Mouse (Mus musculus) thymus, postnatal 10 days (tissue): ENCODE results near the gene Itpa.
"Not testable (repeated sequence)": the region's sequence is repeated elsewhere in the genome, so short reads cannot be mapped to it uniquely, and the experiment has no call there.

Experiments
- DNase-seq, 2 experiments: peaks; one replicate each; pipeline ENCODE4 v3.0.0; 2021; ENCODE audit warnings: low spot score in 2 of 2

The Itpa gene

GRCm38 (mm10) chr2:130667559-130667958 lies at the start of gene Itpa:
Gene Itpa, plus strand, starts transcription at chr2:130667610.
- peak; percentile 81 for DNase-seq

GRCm38 (mm10) chr2:130618972-130619371 lies 48.4 kb upstream of the Itpa start:
- DNase-seq, result no peak

- DNase-seq, result no peak
Measured at GRCm38 (mm10) chr2:130628424-130628823, 39.0 kb upstream of the Itpa start.

GRCm38 (mm10) chr2:130629080-130629838 lies 38.2 kb upstream of the Itpa start:
- DNase-seq, result no peak

GRCm38 (mm10) chr2:130629839-130630203 lies 37.6 kb upstream of the Itpa start, which contains the start of the genes Fastkd5 and Ubox5:
Gene Fastkd5, minus strand, starts transcription at chr2:130630027.
Gene Ubox5, minus strand, starts transcription at chr2:130630038.
- DNase-seq, result peak; percentile 79 to 85

GRCm38 (mm10) chr2:130632416-130632815 lies 35.0 kb upstream of the Itpa start:
- DNase-seq, result no peak

- DNase-seq, result no peak
Measured at GRCm38 (mm10) chr2:130632887-130633675, 34.3 kb upstream of the Itpa start.

- no peak for DNase-seq
Measured at GRCm38 (mm10) chr2:130634006-130634738, 33.2 kb upstream of the Itpa start.

- DNase-seq, result peak; percentile 19 to 31
Measured at GRCm38 (mm10) chr2:130634739-130635411, 32.5 kb upstream of the Itpa start.

- DNase-seq, result peak; percentile 73 to 80
Measured at GRCm38 (mm10) chr2:130635847-130636246, 31.6 kb upstream of the Itpa start.

GRCm38 (mm10) chr2:130638101-130638611 lies 29.3 kb upstream of the Itpa start:
- no peak for DNase-seq

GRCm38 (mm10) chr2:130639276-130639675 lies 28.1 kb upstream of the Itpa start:
- DNase-seq, result no peak

- no peak for DNase-seq
Measured at GRCm38 (mm10) chr2:130641351-130642025, 25.9 kb upstream of the Itpa start.

GRCm38 (mm10) chr2:130642197-130642660 lies 25.2 kb upstream of the Itpa start:
- DNase-seq, result peak; percentile 15 to 31

- peak; percentile 85 to 89 for DNase-seq
Measured at GRCm38 (mm10) chr2:130642684-130643369, 24.6 kb upstream of the Itpa start, which contains the start of gene Lzts3. Gene Lzts3, minus strand, starts transcription at chr2:130642803.

GRCm38 (mm10) chr2:130645198-130645597 lies 22.2 kb upstream of the Itpa start:
- no peak for DNase-seq

GRCm38 (mm10) chr2:130649028-130649427 lies 18.4 kb upstream of the Itpa start:
- not testable (repeated sequence) for DNase-seq

- no peak for DNase-seq
Measured at GRCm38 (mm10) chr2:130653303-130653702, 14.1 kb upstream of the Itpa start.

- DNase-seq, result no peak
Measured at GRCm38 (mm10) chr2:130653760-130654159, 13.7 kb upstream of the Itpa start.
